Mouse (Mus musculus) urinary bladder, postnatal 4 days (tissue): ENCODE measurements at regions not wholly inside any gene's neighbourhood (a gene's known extent, or its start where the extent isn't known, plus 50 kb on each side); places are given as distances from the start of the nearest gene placed in this dataset.

Experiments
- DNase-seq, 2 experiments: peaks; one replicate each; pipeline ENCODE4 v3.0.0; 2021 to 2022; ENCODE audit warnings: low spot score in 2 of 2

- peak in 1 of 2 experiments; percentile 21 for DNase-seq
These were observed 402.2 kb upstream of the Smim15 start for GRCm38 (mm10) chr13:107641926-107642657.

DNA sequence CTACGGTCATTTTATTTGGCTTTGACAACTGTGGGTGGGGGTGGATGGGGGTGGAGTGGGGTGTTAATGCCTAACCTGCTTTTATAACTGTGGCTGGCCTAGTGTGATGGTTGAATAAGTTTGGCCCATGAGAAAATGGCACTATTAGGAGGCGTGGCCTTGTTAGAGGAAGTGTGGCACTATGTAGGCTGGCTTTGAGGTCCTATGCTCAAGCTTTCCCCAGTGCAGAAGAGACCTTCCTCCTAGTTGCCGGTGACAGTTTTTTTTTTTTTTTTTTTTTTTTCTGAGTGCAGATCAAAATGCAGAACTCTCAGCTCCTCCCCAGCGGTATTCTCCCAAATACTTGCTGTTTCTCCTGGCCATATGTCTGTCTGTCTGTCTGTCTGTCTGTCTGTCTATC is 404.6 kb upstream of the Smim15 start:
- no peak for DNase-seq

DNA sequence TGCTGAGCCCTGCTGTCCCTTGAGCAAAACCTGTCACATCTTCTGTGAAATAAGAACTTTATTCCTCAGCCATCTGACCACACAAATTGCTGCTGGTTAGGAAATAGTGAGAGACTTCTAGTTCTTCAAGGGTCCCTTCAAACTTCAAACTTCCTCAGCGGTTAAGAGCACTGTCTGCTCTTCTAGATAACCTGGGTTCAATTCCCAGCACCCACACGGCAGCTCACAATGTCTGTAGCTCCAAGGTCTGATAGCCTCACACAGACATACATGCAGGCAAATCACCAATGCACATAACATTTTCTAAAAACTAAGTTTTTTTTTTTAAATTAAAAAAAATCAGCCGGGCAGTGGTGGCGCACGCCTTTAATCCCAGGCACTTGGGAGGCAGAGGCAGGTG is 407.0 kb upstream of the Smim15 start:
- DNase-seq, result no peak

- no peak for DNase-seq
These were observed 409.1 kb upstream of the Smim15 start for GRCm38 (mm10) chr13:107635114-107635513.

DNA sequence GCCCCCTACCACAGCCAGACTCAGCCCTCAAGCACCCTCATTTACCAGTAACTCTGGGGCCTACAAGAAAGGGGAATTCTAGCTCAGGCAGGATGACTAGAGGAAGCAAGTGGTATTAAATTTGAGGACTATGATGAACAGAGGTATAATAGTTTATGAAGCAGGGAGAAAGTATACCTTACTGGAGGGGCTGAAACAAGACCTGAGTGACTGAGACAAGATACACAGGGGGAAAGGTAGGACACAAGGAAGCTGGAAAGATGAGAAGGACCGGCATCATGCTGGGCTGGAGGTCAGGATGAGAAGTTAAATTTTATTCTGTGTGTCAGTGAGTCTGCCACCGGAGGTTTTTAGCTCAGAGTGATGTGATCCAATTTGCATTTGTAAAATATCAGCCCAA is 417.2 kb upstream of the Smim15 start:
- DNase-seq, result no peak

- no peak for DNase-seq
These were observed 417.6 kb upstream of the Smim15 start for GRCm38 (mm10) chr13:107626670-107627069.

DNA sequence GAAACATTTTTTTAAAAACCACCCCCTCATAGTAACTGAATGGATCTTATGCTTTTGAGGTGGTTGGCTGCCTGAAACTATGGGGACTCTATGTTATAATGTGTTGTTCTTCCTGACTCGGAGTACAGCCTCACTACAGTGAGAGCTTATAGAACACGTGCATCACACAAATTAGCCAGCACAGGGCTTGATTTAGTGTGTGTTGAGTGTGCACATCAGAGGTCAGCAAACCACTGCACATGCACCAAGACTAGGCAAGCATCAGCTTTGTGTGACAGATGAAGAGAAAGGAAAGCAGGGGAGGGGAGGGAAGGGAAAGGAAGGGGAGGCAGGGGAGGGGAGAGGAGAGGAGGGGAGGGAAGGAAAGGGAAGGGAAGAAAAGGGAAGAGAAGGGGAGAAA is 422.9 kb upstream of the Smim15 start:
- DNase-seq, result no peak

- DNase-seq, result no peak
These were observed 423.4 kb upstream of the Smim15 start for GRCm38 (mm10) chr13:107620887-107621286.

DNA sequence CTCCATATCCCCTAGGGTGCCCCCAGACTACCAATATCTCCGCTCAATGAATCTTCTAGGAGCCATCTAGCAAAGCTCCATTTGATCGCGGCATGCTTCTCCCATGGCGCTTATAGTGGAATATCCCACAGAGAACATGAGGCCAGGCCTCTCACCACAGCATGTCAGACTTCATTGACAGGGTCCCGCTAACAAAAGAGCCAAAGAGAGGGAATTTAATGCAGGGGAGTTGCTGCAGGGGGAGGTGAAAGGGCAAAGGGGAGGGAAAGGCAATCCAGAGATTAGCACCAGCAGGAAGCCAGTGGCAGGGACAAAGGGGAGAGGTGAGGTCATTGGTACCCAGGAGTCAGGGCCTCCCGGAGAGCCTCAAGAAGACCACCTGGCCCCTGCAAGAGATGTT is 424.0 kb upstream of the Smim15 start:
- no peak for DNase-seq

DNA sequence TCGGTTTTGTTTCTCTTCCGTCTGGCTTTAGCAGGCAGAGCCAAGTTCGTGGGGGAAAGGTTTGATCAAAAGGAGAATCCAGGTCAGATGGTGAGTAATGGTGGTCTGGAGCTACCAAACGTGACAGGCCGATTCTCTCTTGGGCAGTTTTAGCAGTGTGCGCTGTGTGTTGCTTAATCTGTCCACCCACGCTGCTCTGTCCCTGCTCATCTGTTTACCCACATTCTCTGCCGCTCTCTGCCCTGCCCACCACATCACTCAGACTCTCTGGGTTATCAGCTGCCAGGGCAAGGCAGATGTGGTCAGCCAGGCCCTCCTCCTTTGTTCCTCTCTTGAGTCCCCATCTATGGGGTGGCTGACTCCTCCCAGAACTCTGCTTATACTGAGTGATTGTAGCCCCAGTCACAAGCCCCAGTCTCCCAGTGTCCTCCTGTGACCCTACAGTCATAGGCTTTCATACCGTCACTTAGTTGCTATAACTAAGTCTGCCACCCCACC is 424.8 kb upstream of the Smim15 start:
- DNase-seq, result no peak

- no peak for DNase-seq
These were observed 425.3 kb upstream of the Smim15 start for GRCm38 (mm10) chr13:107618796-107619429.

GRCm38 (mm10) chr13:107618369-107618771 is 425.9 kb upstream of the Smim15 start:
- no peak for DNase-seq

- DNase-seq, result no peak
These were observed 426.7 kb upstream of the Smim15 start for GRCm38 (mm10) chr13:107617582-107617981.

DNA sequence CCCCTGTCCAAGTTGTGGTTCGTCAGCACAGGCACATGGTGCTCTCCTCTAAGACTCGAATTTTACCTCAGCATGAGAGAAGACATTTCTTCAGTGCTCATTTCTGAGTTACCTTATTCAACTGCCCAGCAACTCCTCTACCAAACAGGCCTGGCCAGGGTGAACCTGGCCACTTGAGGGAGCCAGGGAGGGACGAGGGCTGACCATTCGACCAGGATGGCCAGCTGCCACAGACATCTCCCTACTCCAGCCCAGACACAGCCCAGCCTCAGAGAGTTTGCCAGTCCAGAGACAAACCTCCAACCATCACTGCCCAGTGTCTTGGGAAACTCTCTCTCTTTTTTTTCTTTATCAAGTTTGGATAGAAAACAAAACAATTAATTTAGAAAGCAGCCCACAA is 427.5 kb upstream of the Smim15 start:
- no peak for DNase-seq

GRCm38 (mm10) chr13:107608996-107609503 is 435.2 kb upstream of the Smim15 start:
- DNase-seq, result no peak

GRCm38 (mm10) chr13:107607294-107607693 is 437.0 kb upstream of the Smim15 start:
- DNase-seq, result no peak

GRCm38 (mm10) chr13:107602149-107602548 is 442.1 kb upstream of the Smim15 start:
- DNase-seq, result no peak

- DNase-seq, result no peak
These were observed 443.2 kb upstream of the Smim15 start for GRCm38 (mm10) chr13:107601132-107601439.

GRCm38 (mm10) chr13:107600331-107601131 is 443.7 kb upstream of the Smim15 start:
- DNase-seq, result no peak

GRCm38 (mm10) chr13:107599094-107599644 is 445.1 kb upstream of the Smim15 start:
- DNase-seq, result no peak

DNA sequence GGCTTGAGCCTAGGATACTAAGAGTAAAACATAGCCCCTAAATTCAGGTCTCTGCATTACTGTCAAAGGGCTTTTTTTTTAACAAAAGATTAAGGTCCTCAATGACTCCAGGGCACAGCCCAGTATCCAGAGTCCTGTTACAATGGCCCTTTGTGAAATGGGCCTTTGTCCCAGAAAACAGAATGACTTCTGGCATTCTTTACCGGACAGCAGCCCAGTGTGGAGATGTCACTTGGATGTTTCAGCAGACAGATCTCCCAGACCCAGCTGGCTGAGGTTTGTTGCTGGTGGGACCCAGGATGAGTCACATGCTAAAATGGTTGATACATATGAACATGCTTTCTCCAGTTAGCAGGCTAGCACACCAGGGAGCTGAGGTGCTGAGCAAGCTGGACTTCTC is 445.9 kb upstream of the Smim15 start:
- DNase-seq, result no peak

GRCm38 (mm10) chr13:107597217-107597616 is 447.0 kb upstream of the Smim15 start:
- DNase-seq, result no peak
